7 mouse cellular contexts compared by ENCODE assay signal in genomic region chr5:29894606-29895595, GRCm38 (mm10).
DNase-seq lines count a peak whose midpoint lies in the region; ATAC-seq and TF ChIP-seq lines count a peak whose summit lies in the region.

No protein-coding gene starts in this region.

- TF ChIP-seq CTCF in gastrocnemius, adult 2 months (IDR thresholded peaks at IDR 0.05): no peak

- H3K9ac ChIP-seq in intestine, embryonic 14.5 days (ENCODE audit: low read length): no peak overlapping the region
- no peak overlapping the region for H3K9ac ChIP-seq in midbrain, embryonic 11.5 days (ENCODE audit: low read length)

- no peaks in the 10 kb centered on the region for H3K9me3 ChIP-seq in intestine, embryonic 14.5 days (ENCODE audit: control insufficient read depth, low read length)
- no peaks in the 10 kb centered on the region for H3K9me3 ChIP-seq in midbrain, embryonic 11.5 days (ENCODE audit: control insufficient read depth, low read length)

- no peaks in the 10 kb centered on the region for H3K27me3 ChIP-seq in intestine, embryonic 14.5 days (replicated peaks; ENCODE audit: control insufficient read depth, insufficient read depth, low read length)
- H3K27me3 ChIP-seq in midbrain, embryonic 11.5 days (ENCODE audit: control insufficient read depth, insufficient read depth, low read length): no peaks in the 10 kb centered on the region

- DNase-seq in embryo, embryonic 10 days (ENCODE audit: low spot score): peak; percentile 47
- DNase-seq in gastrocnemius, adult 2 months: peak; percentile 44
- peak; percentile 58 for DNase-seq in intestine, embryonic 14.5 days (ENCODE audit: low spot score)
- peak; percentile 83 for DNase-seq in midbrain, embryonic 11.5 days (ENCODE audit: low spot score, missing footprints)
- DNase-seq in thymus, postnatal 25 days: no peak
- no peak for DNase-seq in cerebellum, postnatal 14 days
- no peak for DNase-seq in ovary, postnatal 10 days (ENCODE audit: low spot score)

- intact Hi-C loops in gastrocnemius, adult 2 months (cut with DNase I): no loop called here

- peak overlapping the region; percentile 29; the same call in 1 of the 2 replicates for H3K4me2 ChIP-seq in intestine, embryonic 14.5 days (ENCODE audit: low read length)
- H3K4me2 ChIP-seq in midbrain, embryonic 11.5 days: no peak overlapping the region

- ATAC-seq in intestine, embryonic 14.5 days (replicated peaks; ENCODE audit: low FRiP score, low TSS enrichment, low read depth): no peak
- ATAC-seq in midbrain, embryonic 11.5 days (ENCODE audit: low FRiP score): no peak

- 0 out of 2 replicates have a peak overlapping the region, but pooled peaks have one; percentile 15 for H3K4me3 ChIP-seq in gastrocnemius, adult 2 months
- H3K4me3 ChIP-seq in intestine, embryonic 14.5 days (ENCODE audit: low read depth, low read length): no peak overlapping the region
- H3K4me3 ChIP-seq in midbrain, embryonic 11.5 days (ENCODE audit: low read depth, low read length): no peak overlapping the region

- no peaks in the 10 kb centered on the region for H3K36me3 ChIP-seq in intestine, embryonic 14.5 days (ENCODE audit: control insufficient read depth, insufficient read depth, low read length)
- H3K36me3 ChIP-seq in midbrain, embryonic 11.5 days (ENCODE audit: control insufficient read depth, insufficient read depth, low read length): no peaks in the 10 kb centered on the region

- 25% methylated on average over 9 of the region's 9 CpGs for WGBS in intestine, embryonic 14.5 days
- 35% methylated on average over 9 of the region's 9 CpGs for WGBS in midbrain, embryonic 11.5 days

- H3K27ac ChIP-seq in gastrocnemius, adult 2 months: peak overlapping the region; percentile 71
- H3K27ac ChIP-seq in intestine, embryonic 14.5 days (ENCODE audit: low read depth): peak overlapping the region; percentile 44; the same call in 1 of the 2 replicates
- no peak overlapping the region for H3K27ac ChIP-seq in midbrain, embryonic 11.5 days (ENCODE audit: low read depth, low read length)

- peaks cover 12% of the 10 kb centered on the region for H3K4me1 ChIP-seq in intestine, embryonic 14.5 days (replicated peaks; ENCODE audit: control insufficient read depth, insufficient read depth, low read length)
- H3K4me1 ChIP-seq in midbrain, embryonic 11.5 days (ENCODE audit: control insufficient read depth, insufficient read depth, low read length): no peaks in the 10 kb centered on the region

Comparison
In these comparisons a context has a peak if more than half of its experiments do, and no peak if none do; other contexts are left out.
1. DNase-seq: peak in embryo, embryonic 10 days (single experiment), gastrocnemius, adult 2 months (single experiment), intestine, embryonic 14.5 days (single experiment) and midbrain, embryonic 11.5 days (single experiment); none in thymus, postnatal 25 days (single experiment), cerebellum, postnatal 14 days (0 of 2) and ovary, postnatal 10 days (single experiment).